Mouse (Mus musculus): ENCODE results near the gene CK137956. TPM values are rescaled to one million over a fixed set of nuclear protein-coding genes. Genes with fewer than 3 reads are reported as not detected.

Gene CK137956
- not detected for polyA plus RNA-seq (2017; shearing (Covaris generic))

GRCm38 (mm10) chr4:127970901-127971868, at the start of gene CK137956:
Gene CK137956, minus strand, starts transcription at chr4:127970951.

DNA sequence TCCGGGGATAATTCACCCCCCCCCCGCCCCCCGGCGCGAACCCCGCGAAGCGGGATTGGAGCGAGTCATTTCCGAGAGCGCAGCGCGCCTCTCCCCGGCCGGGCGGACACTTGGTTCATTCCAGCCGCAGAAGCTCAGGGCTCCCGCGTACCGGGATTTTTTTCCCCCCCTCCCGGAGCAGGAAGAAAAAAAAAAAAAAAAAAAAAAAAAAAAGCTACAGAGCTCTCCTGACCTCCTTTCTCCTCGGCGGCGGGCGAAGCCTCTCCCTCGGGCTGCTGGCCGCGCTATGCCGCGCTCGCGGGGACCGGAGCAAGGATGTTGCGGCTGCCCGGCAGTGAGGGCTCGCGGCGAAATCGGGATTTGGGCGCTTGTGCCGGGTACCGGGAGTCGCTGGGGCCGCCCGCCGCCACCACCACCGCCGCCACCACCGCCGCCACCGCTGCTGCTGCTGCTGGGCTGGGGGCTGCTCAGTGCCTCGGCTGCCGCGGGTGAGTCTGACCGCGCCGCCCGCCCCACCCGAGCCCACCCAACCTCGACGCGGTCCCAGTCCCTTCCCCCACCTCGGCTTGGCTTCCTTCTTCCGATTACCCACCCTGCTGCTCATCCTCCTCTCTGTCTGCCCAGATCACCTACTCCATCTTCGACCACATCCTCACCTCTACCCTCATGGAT, 17.2 kb upstream of the CK137956 start, which contains the start of gene Csmd2:
Gene Csmd2, plus strand, starts transcription at position 74 of the 672 bp plus-strand sequence.

Other genes starting within 250 kb of the CK137956 start
- gene Csmd2, start 16.9 kb upstream of the CK137956 start, polyA plus RNA-seq (2017; shearing (Covaris generic)) = 0.21 TPM

Data from effector memory CD4-positive, alpha-beta T cell, adult 5 months (primary cell).